ENCODE assay signal across 9 mouse cellular contexts in the genomic region with DNA sequence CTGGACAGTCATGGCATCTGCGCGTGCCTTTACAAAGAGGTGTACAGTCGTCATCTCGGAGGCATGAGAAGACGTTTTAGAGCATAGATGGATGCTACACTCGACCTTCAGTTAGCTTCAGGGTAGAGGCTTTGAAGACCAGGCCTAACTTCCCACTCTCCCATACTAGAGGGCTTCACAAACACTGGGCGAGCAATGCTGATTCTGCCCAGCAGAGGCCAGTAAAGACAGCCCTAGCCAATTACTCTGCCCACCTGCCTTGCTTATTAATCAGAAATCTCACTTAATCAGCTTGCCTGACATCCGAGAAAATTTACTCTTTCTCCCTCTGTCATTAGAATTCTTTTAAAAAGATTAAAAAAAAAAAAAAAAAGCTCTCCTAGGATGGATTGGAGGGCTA. TPM values are rescaled to one million over a fixed set of nuclear protein-coding genes. Genes with fewer than 3 reads are reported as not detected.
DNase-seq lines count a peak whose midpoint lies in the region; ATAC-seq and TF ChIP-seq lines count a peak whose summit lies in the region.
"Had no signal": no experiment of that assay in that cellular context is flagged by ENCODE, and none has a peak within 500 bp of the region (broad histone marks: within the 10 kb centered on the region; RNA-seq: fewer than 3 reads in every experiment).

No protein-coding gene starts in this region.

- no peak for ATAC-seq in kidney, embryonic 15.5 days (replicated peaks; ENCODE audit: low FRiP score)
- peak; percentile 65; the same call in 1 of the 2 replicates for ATAC-seq in forebrain, postnatal 0 days
- no peak for ATAC-seq in lung, embryonic 14.5 days (ENCODE audit: insufficient read depth)

- H3K4me3 ChIP-seq in kidney, adult 2 months (ENCODE audit: insufficient read depth, low read depth, low read length), result no peak overlapping the region
- no peak overlapping the region for H3K4me3 ChIP-seq in kidney, embryonic 15.5 days (replicated peaks)
- H3K4me3 ChIP-seq in ES-Bruce4 (ENCODE audit: low read depth, low read length), result no peak overlapping the region
- H3K4me3 ChIP-seq in forebrain, postnatal 0 days (ENCODE audit: low read depth, low read length), result no peak overlapping the region
- no peak overlapping the region for H3K4me3 ChIP-seq in lung, embryonic 14.5 days (ENCODE audit: low read depth, low read length)
- H3K4me3 ChIP-seq: lung, embryonic 15.5 days had no signal

- H3K4me1 ChIP-seq in kidney, adult 2 months (ENCODE audit: control insufficient read depth, insufficient read depth, low read length), result no peaks in the 10 kb centered on the region
- H3K4me1 ChIP-seq in kidney, embryonic 15.5 days, result no peaks in the 10 kb centered on the region
- H3K4me1 ChIP-seq in ES-Bruce4 (ENCODE audit: control insufficient read depth, insufficient read depth, low read length), result no peaks in the 10 kb centered on the region
- no peaks in the 10 kb centered on the region for H3K4me1 ChIP-seq in forebrain, postnatal 0 days (ENCODE audit: insufficient read depth)
- no peaks in the 10 kb centered on the region for H3K4me1 ChIP-seq in lung, embryonic 14.5 days (ENCODE audit: insufficient read depth)
- H3K4me1 ChIP-seq: lung, embryonic 15.5 days had no signal

- no peak for TF ChIP-seq EP300 in ES-Bruce4 (IDR thresholded peaks at IDR 0.05; ENCODE audit: insufficient read depth, low read depth, low read length)

- H3K36me3 ChIP-seq in kidney, adult 2 months (ENCODE audit: control insufficient read depth, insufficient read depth, low read length), result no peaks in the 10 kb centered on the region
- H3K36me3 ChIP-seq in kidney, embryonic 15.5 days, result no peaks in the 10 kb centered on the region
- H3K36me3 ChIP-seq in ES-Bruce4 (ENCODE audit: control insufficient read depth, insufficient read depth, low read length, poor library complexity, severe bottlenecking), result no peaks in the 10 kb centered on the region
- no peaks in the 10 kb centered on the region for H3K36me3 ChIP-seq in forebrain, postnatal 0 days (ENCODE audit: insufficient read depth)
- no peaks in the 10 kb centered on the region for H3K36me3 ChIP-seq in lung, embryonic 14.5 days (ENCODE audit: insufficient read depth)
- H3K36me3 ChIP-seq: lung, embryonic 15.5 days had no signal

- TF ChIP-seq POLR2A in kidney, adult 2 months (IDR thresholded peaks at IDR 0.05; ENCODE audit: low read depth, low read length), result no peak
- no peak for TF ChIP-seq POLR2A in ES-Bruce4 (IDR thresholded peaks at IDR 0.05; ENCODE audit: insufficient read depth, low read length)

- no peak overlapping the region for H3K9ac ChIP-seq in kidney, embryonic 15.5 days
- no peak overlapping the region for H3K9ac ChIP-seq in ES-Bruce4 (ENCODE audit: low read depth, poor library complexity, severe bottlenecking)
- no peak overlapping the region for H3K9ac ChIP-seq in forebrain, postnatal 0 days
- H3K9ac ChIP-seq in lung, embryonic 14.5 days, result no peak overlapping the region
- H3K9ac ChIP-seq: lung, embryonic 15.5 days had no signal

- peak; percentile 87 for DNase-seq in cerebellum, postnatal 10 days
- no peak for DNase-seq in cerebellum, adult 11-12 months
- peak; percentile 56 for DNase-seq in kidney, adult 2 months
- peak; percentile 66 for DNase-seq in forebrain, postnatal 0 days
- peak; percentile 53 for DNase-seq in lung, embryonic 14.5 days
- peak; percentile 62 for DNase-seq in thymus, postnatal 4 days

- H3K4me2 ChIP-seq in kidney, embryonic 15.5 days, result no peak overlapping the region
- no peak overlapping the region for H3K4me2 ChIP-seq in forebrain, postnatal 0 days (ENCODE audit: low read depth)
- H3K4me2 ChIP-seq in lung, embryonic 14.5 days, result no peak overlapping the region
- H3K4me2 ChIP-seq: lung, embryonic 15.5 days had no signal

- peak; percentile 66; the same call in 1 of the 2 replicates for TF ChIP-seq CTCF in kidney, adult 2 months (conservative IDR thresholded peaks at IDR 0.05; ENCODE audit: insufficient read depth, insufficient read length, low read depth, low read length)
- TF ChIP-seq CTCF in ES-Bruce4 (IDR thresholded peaks at IDR 0.05; ENCODE audit: low read depth, low read length), result peak; percentile 59
- TF ChIP-seq CTCF in forebrain, postnatal 0 days (IDR thresholded peaks at IDR 0.05; ENCODE audit: low read depth), result peak; percentile 75
- peak; percentile 62 for TF ChIP-seq CTCF in lung, embryonic 14.5 days (IDR thresholded peaks at IDR 0.05; ENCODE audit: low read depth)

- WGBS in kidney, adult 2 months, result 42% methylated on average over 8 of the region's 8 CpGs
- WGBS in kidney, embryonic 15.5 days, result 45% methylated on average over 8 of the region's 8 CpGs
- WGBS in forebrain, postnatal 0 days, result 40% methylated on average over 8 of the region's 8 CpGs
- WGBS in lung, embryonic 14.5 days, result 39% methylated on average over 8 of the region's 8 CpGs

- no peaks in the 10 kb centered on the region for H3K27me3 ChIP-seq in kidney, adult 2 months (replicated peaks; ENCODE audit: control insufficient read depth, insufficient read depth, low read length)
- no peaks in the 10 kb centered on the region for H3K27me3 ChIP-seq in kidney, embryonic 15.5 days
- no peaks in the 10 kb centered on the region for H3K27me3 ChIP-seq in ES-Bruce4 (ENCODE audit: control insufficient read depth, insufficient read depth, low read length, poor library complexity, severe bottlenecking)
- no peaks in the 10 kb centered on the region for H3K27me3 ChIP-seq in forebrain, postnatal 0 days (ENCODE audit: insufficient read depth, low read length)
- no peaks in the 10 kb centered on the region for H3K27me3 ChIP-seq in lung, embryonic 14.5 days (ENCODE audit: insufficient read depth, low read length)

- no peak overlapping the region for H3K27ac ChIP-seq in kidney, adult 2 months (ENCODE audit: insufficient read depth, low read depth, low read length)
- H3K27ac ChIP-seq in kidney, embryonic 15.5 days, result no peak overlapping the region
- no peak overlapping the region for H3K27ac ChIP-seq in ES-Bruce4 (ENCODE audit: insufficient read depth, low read length)
- H3K27ac ChIP-seq in forebrain, postnatal 0 days (ENCODE audit: low read depth, low read length), result no peak overlapping the region
- no peak overlapping the region for H3K27ac ChIP-seq in lung, embryonic 14.5 days (ENCODE audit: low read depth)
- H3K27ac ChIP-seq: lung, embryonic 15.5 days had no signal

- no peaks in the 10 kb centered on the region for H3K9me3 ChIP-seq in kidney, embryonic 15.5 days (replicated peaks)
- H3K9me3 ChIP-seq in ES-Bruce4 (replicated peaks; ENCODE audit: control insufficient read depth, insufficient read depth, low read length, poor library complexity, severe bottlenecking), result no peaks in the 10 kb centered on the region
- 0 out of 2 replicates have a peak, but pooled peaks cover 3% of the 10 kb centered on the region for H3K9me3 ChIP-seq in forebrain, postnatal 0 days (ENCODE audit: low read length)
- no peaks in the 10 kb centered on the region for H3K9me3 ChIP-seq in lung, embryonic 14.5 days (ENCODE audit: low read depth, low read length)
- H3K9me3 ChIP-seq: lung, embryonic 15.5 days had no signal

RNA-seq across cellular contexts. Expression of a gene that starts 33.3 kb away (rescaled TPM):
- polyA plus RNA-seq in kidney, adult 2 months (2012; rRNA removed), result 2.6 and 2.9 TPM in 2 replicates
- polyA plus RNA-seq in kidney, embryonic 15.5 days (2015; fragmentation: Nextera tagmentation; extraction: Ambion mirVana), result 1.5 and 1.7 TPM in 2 replicates
- polyA plus RNA-seq in ES-Bruce4 (2011; ENCODE audit: insufficient read depth, insufficient read length, low read depth, missing spikeins), result not detected in 2 replicates
- total RNA-seq in forebrain, postnatal 0 days (2014; rRNA removed), result 1.8 and 4.4 TPM in 2 replicates
- polyA plus RNA-seq in forebrain, postnatal 0 days (2015; fragmentation: Nextera tagmentation; extraction: Ambion mirVana), result 1.1 and 2.0 TPM in 2 replicates
- 0.57 and 0.78 TPM in 2 replicates for polyA plus RNA-seq in lung, embryonic 14.5 days (2014; fragmentation: Nextera tagmentation; extraction: Ambion mirVana)

RNA-seq across cellular contexts. Expression of a gene that starts 58.5 kb away (rescaled TPM):
- 23.4 and 25.4 TPM in 2 replicates for polyA plus RNA-seq in kidney, adult 2 months (2012; rRNA removed)
- 41.7 and 42.5 TPM in 2 replicates for polyA plus RNA-seq in kidney, embryonic 15.5 days (2015; fragmentation: Nextera tagmentation; extraction: Ambion mirVana)
- polyA plus RNA-seq in ES-Bruce4 (2011; ENCODE audit: insufficient read depth, insufficient read length, low read depth, missing spikeins), result 25.2 and 25.4 TPM in 2 replicates
- total RNA-seq in forebrain, postnatal 0 days (2014; rRNA removed), result 47.9 and 56.0 TPM in 2 replicates
- 37.2 and 38.3 TPM in 2 replicates for polyA plus RNA-seq in forebrain, postnatal 0 days (2015; fragmentation: Nextera tagmentation; extraction: Ambion mirVana)
- 24.9 and 25.0 TPM in 2 replicates for polyA plus RNA-seq in lung, embryonic 14.5 days (2014; fragmentation: Nextera tagmentation; extraction: Ambion mirVana)
